Mouse (Mus musculus): ENCODE results near the gene Olfr700.
"Not testable (repeated sequence)": the region's sequence is repeated elsewhere in the genome, so short reads cannot be mapped to it uniquely, and the experiment has no call there.

The Olfr700 gene

GRCm38 (mm10) chr7:106808734-106809133 lies at the start of gene Olfr700:
TSS of gene Olfr700 (minus strand) at chr7:106808834.
- DNase-seq: no peak

GRCm38 (mm10) chr7:106843060-106843459 lies 34.4 kb upstream of the Olfr700 start, which contains the start of gene Olfr703:
TSS of gene Olfr703 (plus strand) at chr7:106843360.
- DNase-seq: no peak

GRCm38 (mm10) chr7:106833793-106834192 lies 25.2 kb upstream of the Olfr700 start, which contains the start of gene Olfr702:
TSS of gene Olfr702 (minus strand) at chr7:106833893.
- no peak for DNase-seq

- DNase-seq: no peak
These were observed 9.8 kb upstream of the Olfr700 start for GRCm38 (mm10) chr7:106818414-106818813.

- peak; percentile 34 to 47 for DNase-seq
These were observed 7.1 kb upstream of the Olfr700 start for GRCm38 (mm10) chr7:106815775-106816174.

GRCm38 (mm10) chr7:106813829-106814228 lies 5.2 kb upstream of the Olfr700 start, which contains the start of gene Olfr701:
TSS of gene Olfr701 (plus strand) at chr7:106814129.
- DNase-seq: no peak

GRCm38 (mm10) chr7:106793098-106793497 lies 15.5 kb downstream of the Olfr700 start, which contains the start of gene Olfr699:
TSS of gene Olfr699 (minus strand) at chr7:106793198.
- DNase-seq: no peak

- DNase-seq: no peak
These were observed 20.3 kb downstream of the Olfr700 start for GRCm38 (mm10) chr7:106788330-106788729.

- DNase-seq: not testable (repeated sequence)
These were observed 47.6 kb downstream of the Olfr700 start for GRCm38 (mm10) chr7:106761008-106761407.

- no peak for DNase-seq
These were observed 49.8 kb downstream of the Olfr700 start for GRCm38 (mm10) chr7:106758800-106759199.
